Mouse (Mus musculus) C2C12 (cell line): ENCODE results near the gene Col4a2.

Experiments used
- CTCF ChIP-seq: IDR thresholded peaks from one replicate; pipeline ENCODE4 v1.5.1; 2011; ENCODE audit not compliant: control insufficient read depth, insufficient read depth, insufficient read length
- USF1 ChIP-seq: IDR thresholded peaks from one replicate; pipeline ENCODE4 v1.6.1; 2011; ENCODE audit warnings: low read depth, mild to moderate bottlenecking, control low read depth, moderate library complexity

- TF ChIP-seq CTCF (no peak), USF1 (no peak)
These were observed 128.7 kb downstream of the Col4a2 start for GRCm38 (mm10) chr8:11441291-11441690.
